Mouse (Mus musculus) 416B (cell line): ENCODE results near the gene Ntf5.
A peak's percentile ranks its signal among the peaks of the same experiment; 100 is the strongest.

Source experiments
- DNase-seq: peaks from one replicate; pipeline ENCODE4 v3.0.0; 2011; ENCODE audit warnings: low read depth

The Ntf5 gene

GRCm38 (mm10) chr7:45435038-45435437 is 21.5 kb downstream of the Ntf5 start:
- DNase-seq: no peak

- no peak for DNase-seq
Measured at GRCm38 (mm10) chr7:45436444-45436843, 22.9 kb downstream of the Ntf5 start.

- no peak for DNase-seq
Measured at GRCm38 (mm10) chr7:45437046-45437445, 23.6 kb downstream of the Ntf5 start.

GRCm38 (mm10) chr7:45437521-45438276 is 24.2 kb downstream of the Ntf5 start, which contains the start of gene Ruvbl2:
TSS of gene Ruvbl2 (minus strand) at chr7:45438096.
- no peak for DNase-seq

GRCm38 (mm10) chr7:45443526-45444420 is 30.3 kb downstream of the Ntf5 start:
- no peak for DNase-seq

- no peak for DNase-seq
Measured at GRCm38 (mm10) chr7:45446589-45446988, 33.1 kb downstream of the Ntf5 start.

- DNase-seq: peak; percentile 46
Measured at GRCm38 (mm10) chr7:45447325-45447990, 34.0 kb downstream of the Ntf5 start.

- DNase-seq: no peak
Measured at GRCm38 (mm10) chr7:45449974-45450373, 36.5 kb downstream of the Ntf5 start.

- peak; percentile 84 for DNase-seq
Measured at GRCm38 (mm10) chr7:45451344-45451982, 38.0 kb downstream of the Ntf5 start.

- DNase-seq: no peak
Measured at GRCm38 (mm10) chr7:45454971-45455370, 41.5 kb downstream of the Ntf5 start.

- DNase-seq: no peak
Measured at GRCm38 (mm10) chr7:45455932-45456696, 42.6 kb downstream of the Ntf5 start.

GRCm38 (mm10) chr7:45456721-45457203 is 43.3 kb downstream of the Ntf5 start:
- no peak for DNase-seq

GRCm38 (mm10) chr7:45457204-45458060 is 43.9 kb downstream of the Ntf5 start:
- DNase-seq: peak; percentile 89

GRCm38 (mm10) chr7:45458748-45459563 is 45.5 kb downstream of the Ntf5 start:
- peak; percentile 83 for DNase-seq

GRCm38 (mm10) chr7:45459564-45460140 is 46.2 kb downstream of the Ntf5 start, which contains the start of gene Ftl1:
TSS of gene Ftl1 (minus strand) at chr7:45459884.
- DNase-seq: peak; percentile 99

- no peak for DNase-seq
Measured at GRCm38 (mm10) chr7:45460377-45460776, 46.9 kb downstream of the Ntf5 start.

- DNase-seq: peak; percentile 99
Measured at GRCm38 (mm10) chr7:45460860-45461314, 47.4 kb downstream of the Ntf5 start.

GRCm38 (mm10) chr7:45461326-45461725 is 47.8 kb downstream of the Ntf5 start:
- DNase-seq: no peak

- no peak for DNase-seq
Measured at GRCm38 (mm10) chr7:45461781-45462180, 48.3 kb downstream of the Ntf5 start.
